Mouse (Mus musculus) urinary bladder, postnatal 36 days (tissue): ENCODE results near the gene Lemd1.

Experiments used
- DNase-seq, 2 experiments: peaks; one replicate each; pipeline ENCODE4 v3.0.0; 2022; ENCODE audit warnings: low spot score in 2 of 2, mixed read lengths in 1 of 2

Lemd1 gene

GRCm38 (mm10) chr1:132164780-132165518, 26.3 kb upstream of the Lemd1 start:
- no peak for DNase-seq

- DNase-seq: no peak
These were observed 25.4 kb upstream of the Lemd1 start for GRCm38 (mm10) chr1:132165859-132166258.

GRCm38 (mm10) chr1:132168115-132168767, 23.0 kb upstream of the Lemd1 start:
- DNase-seq: no peak

GRCm38 (mm10) chr1:132170698-132171097, 20.5 kb upstream of the Lemd1 start:
- no peak for DNase-seq

GRCm38 (mm10) chr1:132171619-132172018, 19.6 kb upstream of the Lemd1 start:
- no peak for DNase-seq

GRCm38 (mm10) chr1:132186303-132186702, 4.9 kb upstream of the Lemd1 start:
- no peak for DNase-seq

GRCm38 (mm10) chr1:132188442-132189066, 2.7 kb upstream of the Lemd1 start:
- DNase-seq: no peak

GRCm38 (mm10) chr1:132189231-132189630, 2.0 kb upstream of the Lemd1 start:
- no peak for DNase-seq

GRCm38 (mm10) chr1:132190040-132190513, 1.2 kb upstream of the Lemd1 start:
- DNase-seq: no peak

- peak in 1 of 2 experiments; percentile 17 for DNase-seq
These were observed 574 bp upstream of the Lemd1 start for GRCm38 (mm10) chr1:132190621-132191092.

GRCm38 (mm10) chr1:132191786-132192680, 802 bp downstream of the Lemd1 start:
- DNase-seq: no peak

GRCm38 (mm10) chr1:132193806-132194205, 2.6 kb downstream of the Lemd1 start:
- DNase-seq: no peak

- DNase-seq: no peak
These were observed 3.4 kb downstream of the Lemd1 start for GRCm38 (mm10) chr1:132194624-132195023.

- DNase-seq: no peak
These were observed 3.9 kb downstream of the Lemd1 start for GRCm38 (mm10) chr1:132195100-132195499.

GRCm38 (mm10) chr1:132195681-132196080, 4.5 kb downstream of the Lemd1 start:
- DNase-seq: no peak

GRCm38 (mm10) chr1:132196337-132196736, 5.1 kb downstream of the Lemd1 start:
- DNase-seq: no peak

- DNase-seq: no peak
These were observed 6.4 kb downstream of the Lemd1 start for GRCm38 (mm10) chr1:132197666-132198065.

- DNase-seq: no peak
These were observed 7.3 kb downstream of the Lemd1 start for GRCm38 (mm10) chr1:132198401-132199071.

GRCm38 (mm10) chr1:132199244-132199643, 8.0 kb downstream of the Lemd1 start:
- no peak for DNase-seq

- no peak for DNase-seq
These were observed 8.7 kb downstream of the Lemd1 start for GRCm38 (mm10) chr1:132199934-132200333.
